Mouse (Mus musculus) limb, embryonic 12.5 days (tissue): ENCODE results near the gene Ntng1. TPM values are rescaled to one million over a fixed set of nuclear protein-coding genes. Genes with fewer than 3 reads are reported as not detected.

ENCODE experiments used
- ATAC-seq: fragments of 200-750 bp; cut with Nextera tagmentation; 2 replicates; pipeline ENCODE4 v1.8.0; 2017; ENCODE audit warnings: low read depth, moderate TSS enrichment; ENCODE audit not compliant: insufficient number of reproducible peaks, insufficient read depth, low FRiP score, low TSS enrichment
- H3K27ac ChIP-seq: fragments of 300-500 bp; sonication (generic); 2 replicates; pipeline ENCODE4 v1.5.1; 2016; ENCODE audit warnings: mild to moderate bottlenecking, moderate library complexity
- H3K27me3 ChIP-seq: fragments of 300-500 bp; sonication (generic); 2 replicates; pipeline ENCODE4 v1.6.1; 2016; ENCODE audit warnings: mild to moderate bottlenecking, moderate library complexity
- H3K36me3 ChIP-seq: fragments of 300-500 bp; sonication (generic); 2 replicates; pipeline ENCODE4 v1.6.1; 2016; ENCODE audit warnings: mild to moderate bottlenecking, moderate library complexity
- H3K4me1 ChIP-seq: fragments of 300-500 bp; sonication (generic); replicated peaks from 2 replicates; pipeline ENCODE4 v1.6.1; 2016
- H3K4me2 ChIP-seq: fragments of 300-500 bp; sonication (generic); 2 replicates; pipeline ENCODE4 v1.6.1; 2016; ENCODE audit warnings: mild to moderate bottlenecking, moderate library complexity
- H3K4me3 ChIP-seq: fragments of 300-500 bp; sonication (generic); replicated peaks from 2 replicates; pipeline ENCODE4 v1.5.1; 2016; ENCODE audit warnings: mild to moderate bottlenecking
- H3K9ac ChIP-seq: fragments of 300-500 bp; sonication (generic); replicated peaks from 2 replicates; pipeline ENCODE4 v1.6.1; 2016; ENCODE audit warnings: mild to moderate bottlenecking, moderate library complexity
- H3K9me3 ChIP-seq: fragments of 300-500 bp; sonication (generic); 2 replicates; pipeline ENCODE4 v1.6.1; 2016; ENCODE audit warnings: mild to moderate bottlenecking, moderate library complexity
- WGBS: fragments of 180-500 bp; shearing (Covaris S2); methylation state at CpG from one replicate; pipeline ENCODE4 v1.1.7; 2016; 5-methylcytosine and 5-hydroxymethylcytosine counted together
- polyA plus RNA-seq: library from polyadenylated mRNA; unstranded; fragments of >200 nt; fragmentation: Nextera tagmentation; extraction: Ambion mirVana; gene quantifications from 2 replicates; pipeline ENCODE4 v1.2.1, GENCODE M21; 2016

Gene Ntng1
- polyA plus RNA-seq, 1 experiment from 2014 or later: 4.5 TPM

GRCm38 (mm10) chr3:109977614-109978013, 166.2 kb downstream of the Ntng1 start:
- H3K27me3 ChIP-seq: no peaks in the 10 kb centered on the region
- WGBS: 52% methylated on average over 2 of the region's 2 CpGs
- no peak overlapping the region for H3K4me3 ChIP-seq
- peaks cover 5% of the 10 kb centered on the region for H3K4me1 ChIP-seq
- H3K27ac ChIP-seq: no peak overlapping the region
- no peaks in the 10 kb centered on the region for H3K9me3 ChIP-seq
- H3K36me3 ChIP-seq: no peaks in the 10 kb centered on the region
- no peak overlapping the region for H3K4me2 ChIP-seq
- H3K9ac ChIP-seq: no peak overlapping the region
- ATAC-seq: no peak

GRCm38 (mm10) chr3:109975106-109975505, 168.7 kb downstream of the Ntng1 start:
- H3K4me3 ChIP-seq: no peak overlapping the region
- ATAC-seq: no peak
- H3K4me1 ChIP-seq: peaks cover 5% of the 10 kb centered on the region
- no peak overlapping the region for H3K27ac ChIP-seq
- no peak overlapping the region for H3K9ac ChIP-seq
- no peaks in the 10 kb centered on the region for H3K36me3 ChIP-seq
- H3K4me2 ChIP-seq: no peak overlapping the region
- no peaks in the 10 kb centered on the region for H3K27me3 ChIP-seq
- 76% methylated on average over 4 of the region's 4 CpGs for WGBS
- H3K9me3 ChIP-seq: no peaks in the 10 kb centered on the region

GRCm38 (mm10) chr3:109971465-109971864, 172.3 kb downstream of the Ntng1 start:
- Histone ChIP-seq H3K36me3 (no peaks in the 10 kb centered on the region), H3K27ac (no peak overlapping the region), H3K9me3 (no peaks in the 10 kb centered on the region), H3K4me3 (no peak overlapping the region), H3K9ac (no peak overlapping the region), H3K4me2 (no peak overlapping the region), H3K27me3 (no peaks in the 10 kb centered on the region), H3K4me1 (no peaks in the 10 kb centered on the region)
- ATAC-seq: no peak
- WGBS: 84% methylated on average over 1 of the region's 1 CpGs

- Histone ChIP-seq H3K4me1 (no peaks in the 10 kb centered on the region), H3K36me3 (no peaks in the 10 kb centered on the region), H3K27ac (no peak overlapping the region), H3K9me3 (no peaks in the 10 kb centered on the region), H3K4me2 (no peak overlapping the region), H3K9ac (no peak overlapping the region), H3K4me3 (no peak overlapping the region), H3K27me3 (no peaks in the 10 kb centered on the region)
- ATAC-seq: no peak
Measured at GRCm38 (mm10) chr3:109970181-109970580, 173.6 kb downstream of the Ntng1 start.

- no peak overlapping the region for H3K9ac ChIP-seq
- H3K27ac ChIP-seq: no peak overlapping the region
- WGBS: 85% methylated on average over 2 of the region's 2 CpGs
- ATAC-seq: no peak
- no peak overlapping the region for H3K4me3 ChIP-seq
- H3K36me3 ChIP-seq: no peaks in the 10 kb centered on the region
- H3K9me3 ChIP-seq: no peaks in the 10 kb centered on the region
- no peak overlapping the region for H3K4me2 ChIP-seq
- no peaks in the 10 kb centered on the region for H3K4me1 ChIP-seq
- H3K27me3 ChIP-seq: no peaks in the 10 kb centered on the region
Measured at GRCm38 (mm10) chr3:109962631-109963030, 181.2 kb downstream of the Ntng1 start.

GRCm38 (mm10) chr3:109942960-109943359, 200.9 kb downstream of the Ntng1 start:
- Histone ChIP-seq H3K9me3 (no peaks in the 10 kb centered on the region), H3K4me3 (no peak overlapping the region), H3K27ac (no peak overlapping the region), H3K4me2 (no peak overlapping the region), H3K4me1 (peaks cover 6% of the 10 kb centered on the region; the same call in 1 of the 2 replicates), H3K9ac (no peak overlapping the region), H3K36me3 (no peaks in the 10 kb centered on the region), H3K27me3 (no peaks in the 10 kb centered on the region)
- WGBS: 82% methylated on average over 1 of the region's 1 CpGs
- ATAC-seq: no peak

- 92% methylated on average over 2 of the region's 2 CpGs for WGBS
- Histone ChIP-seq H3K4me1 (peaks cover 13% of the 10 kb centered on the region), H3K9ac (no peak overlapping the region), H3K4me2 (no peak overlapping the region), H3K9me3 (no peaks in the 10 kb centered on the region), H3K36me3 (no peaks in the 10 kb centered on the region), H3K4me3 (no peak overlapping the region), H3K27ac (no peak overlapping the region), H3K27me3 (no peaks in the 10 kb centered on the region)
- no peak for ATAC-seq
Measured at GRCm38 (mm10) chr3:109937634-109938033, 206.2 kb downstream of the Ntng1 start.

- 59% methylated on average over 3 of the region's 3 CpGs for WGBS
- no peaks in the 10 kb centered on the region for H3K36me3 ChIP-seq
- H3K27me3 ChIP-seq: no peaks in the 10 kb centered on the region
- peaks cover 13% of the 10 kb centered on the region for H3K4me1 ChIP-seq
- H3K4me2 ChIP-seq: no peak overlapping the region
- peak; percentile 79; the same call in 1 of the 2 replicates for ATAC-seq
- H3K27ac ChIP-seq: no peak overlapping the region
- H3K9ac ChIP-seq: no peak overlapping the region
- H3K9me3 ChIP-seq: no peaks in the 10 kb centered on the region
- no peak overlapping the region for H3K4me3 ChIP-seq
Measured at GRCm38 (mm10) chr3:109936275-109936674, 207.5 kb downstream of the Ntng1 start.

GRCm38 (mm10) chr3:109932261-109932660, 211.6 kb downstream of the Ntng1 start:
- no peaks in the 10 kb centered on the region for H3K36me3 ChIP-seq
- no peak overlapping the region for H3K4me3 ChIP-seq
- no peak overlapping the region for H3K4me2 ChIP-seq
- WGBS: 82% methylated on average over 8 of the region's 8 CpGs
- peaks cover 4% of the 10 kb centered on the region; the same call in 1 of the 2 replicates for H3K4me1 ChIP-seq
- H3K9me3 ChIP-seq: no peaks in the 10 kb centered on the region
- no peak overlapping the region for H3K9ac ChIP-seq
- H3K27me3 ChIP-seq: no peaks in the 10 kb centered on the region
- no peak for ATAC-seq
- no peak overlapping the region for H3K27ac ChIP-seq

GRCm38 (mm10) chr3:109931021-109931420, 212.8 kb downstream of the Ntng1 start:
- ATAC-seq: no peak
- Histone ChIP-seq H3K9ac (no peak overlapping the region), H3K27ac (no peak overlapping the region), H3K4me3 (no peak overlapping the region), H3K4me2 (no peak overlapping the region), H3K4me1 (no peaks in the 10 kb centered on the region; the same call in 1 of the 2 replicates), H3K27me3 (no peaks in the 10 kb centered on the region), H3K9me3 (no peaks in the 10 kb centered on the region), H3K36me3 (no peaks in the 10 kb centered on the region)
- WGBS: 65% methylated on average over 5 of the region's 5 CpGs

- Histone ChIP-seq H3K9me3 (no peaks in the 10 kb centered on the region), H3K36me3 (no peaks in the 10 kb centered on the region), H3K27me3 (no peaks in the 10 kb centered on the region), H3K4me1 (peaks cover 6% of the 10 kb centered on the region), H3K4me2 (no peak overlapping the region), H3K27ac (no peak overlapping the region), H3K4me3 (no peak overlapping the region), H3K9ac (no peak overlapping the region)
- 67% methylated on average over 4 of the region's 4 CpGs for WGBS
- no peak for ATAC-seq
Measured at GRCm38 (mm10) chr3:109923788-109924187, 220.0 kb downstream of the Ntng1 start.

- H3K4me1 ChIP-seq: peaks cover 12% of the 10 kb centered on the region
Measured at GRCm38 (mm10) chr3:109918996-109919395, 224.8 kb downstream of the Ntng1 start.

More at GRCm38 (mm10) chr3:109918996-109919395, 224.8 kb downstream of the Ntng1 start:
- peaks cover 4% of the 10 kb centered on the region for H3K27me3 ChIP-seq
- H3K9ac ChIP-seq: no peak overlapping the region
- no peak overlapping the region for H3K4me3 ChIP-seq
- H3K4me2 ChIP-seq: no peak overlapping the region
- H3K27ac ChIP-seq: no peak overlapping the region
- no peaks in the 10 kb centered on the region for H3K36me3 ChIP-seq
- no peak for ATAC-seq
- H3K9me3 ChIP-seq: no peaks in the 10 kb centered on the region
- 27% methylated on average over 3 of the region's 3 CpGs for WGBS
